Mouse (Mus musculus) adrenal gland, postnatal 10 days (tissue): Measurements from ENCODE around the gene Tprkb. TPM values are rescaled to one million over a fixed set of nuclear protein-coding genes. Genes with fewer than 3 reads are reported as not detected.
"Not testable (repeated sequence)": the region's sequence is repeated elsewhere in the genome, so short reads cannot be mapped to it uniquely, and the experiment has no call there.

Experiments used
- DNase-seq: peaks from one replicate; pipeline ENCODE4 v3.0.0; 2021; ENCODE audit warnings: mixed read lengths
- long read RNA-seq, 2 experiments: library from polyadenylated mRNA; stranded (forward); transcript quantifications; one replicate each; pipeline ENCODE4 v2.0.0; 2021
- total RNA-seq, 2 experiments: library from RNA; stranded (reverse); gene quantifications; 2 replicates each; pipeline ENCODE4 v1.2.3; 2021

Tprkb gene
- 10 to 100 TPM; 36.5 to 48.1 TPM for total RNA-seq
- long read RNA-seq, experiment 1, transcript Tprkb-201 (6 exons, 2,103 nt) = major isoform, 9 of 30 reads
- long read RNA-seq, experiment 1, partial matches to known transcripts = 3 of 30 reads
- long read RNA-seq, experiment 1, other reads (novel, unspliced or antisense) = 14 of 30 reads
- long read RNA-seq, experiment 2, transcript Tprkb-201 (6 exons, 2,103 nt) = major isoform, 14 of 30 reads
- long read RNA-seq, experiment 2, partial matches to known transcripts = 2 of 30 reads
- long read RNA-seq, experiment 2, other reads (novel, unspliced or antisense) = 11 of 30 reads

GRCm38 (mm10) chr6:85911587-85911986, at the start of gene Tprkb:
Gene Tprkb (plus strand): TSS chr6:85911865.
- no peak for DNase-seq

- DNase-seq = peak; percentile 76
These were observed 49.1 kb upstream of the Tprkb start for GRCm38 (mm10) chr6:85862565-85862964.

DNA sequence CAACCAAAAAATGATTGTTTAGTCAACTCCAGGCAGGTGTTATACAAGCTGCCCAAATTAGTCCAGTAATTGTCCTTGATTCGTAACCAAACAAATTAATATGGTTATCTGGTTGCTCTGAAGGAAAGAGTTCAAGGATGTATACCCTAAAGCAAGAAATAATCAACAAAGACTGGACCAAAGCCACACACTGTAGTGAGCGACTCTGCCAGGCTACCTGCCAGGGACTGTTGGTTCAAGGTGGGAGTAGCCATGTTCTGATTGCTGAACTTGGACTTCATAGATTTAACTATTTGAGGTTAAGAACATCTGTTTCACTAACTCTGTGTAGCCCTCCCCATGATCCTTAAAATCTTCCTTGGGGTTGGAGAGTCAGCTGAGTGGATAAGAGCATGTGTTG, 48.5 kb upstream of the Tprkb start:
- DNase-seq = no peak

DNA sequence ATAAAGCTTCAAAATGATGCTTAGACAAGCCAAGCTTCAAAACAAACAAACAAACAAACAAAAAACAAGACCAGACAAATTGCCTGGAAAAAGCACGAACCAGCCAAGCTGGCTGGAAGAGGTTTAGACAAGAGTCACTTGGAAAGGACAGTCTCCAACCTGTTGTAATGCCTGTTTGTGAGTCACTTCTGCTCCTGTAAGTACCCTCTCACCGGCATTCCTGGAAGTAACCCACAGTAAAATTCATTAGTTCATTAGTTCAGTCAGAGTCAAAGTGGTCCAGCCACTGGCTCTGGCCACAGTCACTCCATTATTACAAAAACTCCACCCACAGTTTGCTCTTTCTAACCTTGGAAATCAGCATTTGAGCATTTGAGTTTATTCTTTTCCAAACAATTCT, 47.8 kb upstream of the Tprkb start:
- no peak for DNase-seq

DNA sequence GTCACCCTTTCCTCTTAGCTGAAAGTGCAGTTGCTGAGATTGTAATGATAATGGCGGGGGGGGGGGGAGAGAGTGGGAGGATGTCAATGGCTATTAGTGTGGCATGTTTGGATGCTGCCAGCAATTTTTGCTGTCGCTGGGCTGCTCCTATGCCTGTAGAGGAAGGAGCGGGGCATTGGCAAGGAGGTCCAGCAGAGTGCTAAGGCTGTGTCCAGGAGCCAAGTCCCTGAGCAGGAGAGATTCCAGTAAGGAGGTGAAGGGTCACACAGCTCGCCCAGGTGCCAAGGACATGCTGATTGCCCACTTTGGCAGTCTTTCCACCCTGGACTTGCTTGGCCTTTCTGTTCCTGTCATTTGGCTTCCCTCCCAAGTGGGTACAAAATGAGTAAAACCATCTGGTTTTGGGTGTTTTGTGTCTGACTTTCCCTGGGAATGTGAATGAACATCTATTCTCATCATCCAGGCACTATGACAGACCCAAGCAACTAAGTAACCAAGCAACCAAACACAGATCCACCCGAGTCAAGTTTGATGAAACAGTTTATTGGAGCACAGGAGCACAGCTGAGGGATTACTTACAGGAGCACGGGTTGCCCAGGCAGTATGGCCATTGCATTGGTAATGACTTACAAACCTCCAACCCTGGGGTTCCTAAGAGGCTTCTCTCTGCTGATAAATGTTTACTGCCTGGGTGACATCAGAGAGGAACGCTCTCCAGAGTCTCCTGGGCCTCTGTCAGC, 46.6 kb upstream of the Tprkb start:
- DNase-seq = peak; percentile 48

GRCm38 (mm10) chr6:85866166-85866565, 45.5 kb upstream of the Tprkb start:
- DNase-seq = not testable (repeated sequence)

GRCm38 (mm10) chr6:85866995-85867394, 44.7 kb upstream of the Tprkb start:
- DNase-seq = peak; percentile 45

DNA sequence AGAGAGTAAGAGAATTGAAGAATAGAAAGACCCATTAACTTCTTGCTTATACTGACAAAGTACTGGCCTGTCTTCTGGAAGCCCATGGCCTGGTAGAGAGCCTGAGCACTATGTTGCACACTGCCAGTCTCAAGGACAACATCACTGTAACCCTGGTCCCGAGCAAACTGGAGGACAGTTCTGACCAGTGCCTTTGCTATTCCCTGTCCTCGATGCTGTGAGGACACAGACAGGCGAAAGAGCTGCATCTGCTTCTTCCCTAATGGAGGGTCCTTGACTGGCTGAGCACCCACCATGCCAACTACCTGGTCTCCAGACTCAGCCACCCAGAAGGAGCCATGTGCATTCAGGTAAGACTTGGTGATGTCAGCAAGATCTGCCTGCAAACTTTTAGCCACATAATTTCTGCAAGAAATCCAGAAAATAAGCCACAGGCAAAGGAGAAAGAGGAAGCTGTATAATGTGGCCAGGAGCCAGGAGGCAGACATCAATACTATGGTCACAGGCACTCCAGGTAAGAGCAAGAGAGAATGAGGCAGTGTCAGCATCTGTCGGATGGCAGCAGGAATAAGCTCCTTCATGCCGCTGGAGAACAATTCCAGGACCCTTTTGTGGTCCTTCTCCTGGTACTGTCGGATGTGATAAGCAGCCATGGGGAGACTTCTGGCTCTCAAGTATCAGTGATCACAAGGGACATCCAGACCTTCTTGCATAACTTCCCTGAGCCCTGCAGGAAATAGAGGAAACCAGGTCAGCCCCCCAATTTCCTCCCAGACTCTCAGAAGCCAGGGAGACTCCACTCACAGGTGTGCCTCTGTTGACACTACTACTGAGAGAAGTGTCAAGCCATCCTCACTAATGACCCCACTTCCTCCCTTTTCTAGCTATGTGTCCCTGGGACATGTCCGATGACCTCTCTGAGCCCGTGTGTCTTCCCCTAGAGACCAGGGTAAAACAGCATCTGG, 43.7 kb upstream of the Tprkb start:
- no peak for DNase-seq

GRCm38 (mm10) chr6:85869006-85869405, 42.7 kb upstream of the Tprkb start, which contains the start of gene Nat8f2:
Gene Nat8f2 (minus strand): TSS chr6:85869158.
- DNase-seq = not testable (repeated sequence)

- not testable (repeated sequence) for DNase-seq
These were observed 28.4 kb upstream of the Tprkb start for GRCm38 (mm10) chr6:85883246-85883645.

DNA sequence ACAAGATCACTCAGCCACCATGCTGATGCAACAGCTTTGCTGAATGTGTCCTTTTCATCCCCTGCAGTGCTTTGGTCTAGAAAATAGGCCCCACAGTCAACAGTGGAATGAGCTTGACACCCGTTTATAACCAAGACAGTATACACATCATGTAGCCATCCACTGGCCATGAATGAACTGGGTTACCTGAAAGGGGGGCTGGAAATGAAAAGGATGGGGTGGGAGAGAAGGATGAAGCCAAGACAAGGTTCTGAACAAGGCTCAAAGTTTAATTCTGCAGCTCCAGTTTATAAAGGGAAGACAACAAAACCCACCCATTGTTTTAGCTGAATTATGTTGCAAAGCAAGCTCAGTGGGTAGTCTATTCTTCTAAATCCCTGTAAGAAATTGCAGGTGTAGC, 27.4 kb upstream of the Tprkb start:
- no peak for DNase-seq

GRCm38 (mm10) chr6:85888961-85889360, 22.7 kb upstream of the Tprkb start:
- DNase-seq = no peak

DNA sequence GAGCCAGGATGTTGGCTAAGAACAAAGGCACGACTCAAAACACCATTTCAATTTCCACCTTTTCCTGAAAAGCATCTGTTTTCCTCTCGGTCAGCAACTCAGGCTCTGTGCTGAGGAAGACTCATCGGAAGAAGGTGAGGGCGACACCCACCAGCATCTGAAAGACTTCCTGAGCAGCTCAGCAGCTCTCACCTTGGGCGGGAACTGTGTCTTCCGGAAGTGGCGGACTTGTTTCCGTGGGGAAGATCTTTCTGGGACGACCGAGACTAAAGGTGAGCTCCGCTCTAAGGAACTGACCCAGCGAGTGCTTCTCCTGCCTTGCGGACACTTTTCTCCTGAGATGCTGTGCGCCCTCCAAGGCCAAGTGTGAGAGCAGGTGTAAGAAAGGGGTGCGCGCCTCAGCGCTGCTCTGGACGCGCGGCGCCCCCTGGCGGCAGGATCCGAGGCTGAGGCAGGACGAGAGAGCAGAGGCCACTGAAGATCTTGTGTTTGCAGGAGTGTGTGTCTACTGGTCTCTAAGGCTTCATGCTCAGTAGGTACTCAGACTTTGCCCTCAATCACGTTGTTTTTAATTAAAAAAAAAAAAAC, 16.5 kb upstream of the Tprkb start:
- DNase-seq = peak; percentile 35

DNA sequence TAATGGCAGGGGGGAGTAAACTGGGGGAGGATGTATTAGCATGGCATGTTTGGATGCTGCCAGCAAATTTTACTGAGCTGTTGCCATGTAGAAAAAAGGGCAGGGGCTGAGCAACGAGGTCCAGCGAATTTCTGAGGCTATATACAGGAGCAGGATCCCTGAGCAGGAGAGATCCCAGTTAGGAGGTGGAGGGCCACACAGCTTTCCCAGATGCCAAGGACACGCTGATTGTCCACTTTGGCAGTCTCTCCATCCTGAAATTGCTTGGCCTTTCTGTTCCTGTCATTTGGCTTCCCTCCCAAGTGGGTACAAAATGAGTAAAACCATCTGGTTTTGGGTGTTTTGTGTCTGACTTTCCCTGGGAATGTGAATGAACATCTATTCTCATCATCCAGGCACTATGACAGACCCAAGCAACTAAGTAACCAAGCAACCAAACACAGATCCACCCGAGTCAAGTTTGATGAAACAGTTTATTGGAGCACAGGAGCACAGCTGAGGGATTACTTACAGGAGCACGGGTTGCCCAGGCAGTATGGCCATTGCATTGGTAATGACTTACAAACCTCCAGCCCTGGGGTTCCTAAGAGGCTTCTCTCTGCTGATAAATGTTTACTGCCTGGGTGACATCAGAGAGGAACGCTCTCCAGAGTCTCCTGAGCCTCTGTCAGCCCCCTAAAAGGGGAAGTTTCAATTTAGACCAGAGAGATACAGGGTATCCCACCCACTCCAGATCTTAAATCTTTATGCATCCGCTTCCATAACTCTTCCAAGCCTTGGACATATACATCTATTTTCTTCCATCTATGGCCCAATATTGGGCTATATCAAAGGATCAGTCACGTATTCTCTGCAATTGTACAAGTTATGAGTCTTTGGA, 12.8 kb upstream of the Tprkb start:
- peak; percentile 31 for DNase-seq

GRCm38 (mm10) chr6:85902303-85902702, 9.4 kb upstream of the Tprkb start:
- DNase-seq = no peak

GRCm38 (mm10) chr6:85904642-85905061, 7.0 kb upstream of the Tprkb start, which contains the start of gene Nat8f4:
Gene Nat8f4 (minus strand): TSS chr6:85904884.
- peak; percentile 89 for DNase-seq

- DNase-seq = peak; percentile 75
These were observed 4.7 kb upstream of the Tprkb start for GRCm38 (mm10) chr6:85906911-85907351.

GRCm38 (mm10) chr6:85908341-85908740, 3.3 kb upstream of the Tprkb start:
- no peak for DNase-seq

DNA sequence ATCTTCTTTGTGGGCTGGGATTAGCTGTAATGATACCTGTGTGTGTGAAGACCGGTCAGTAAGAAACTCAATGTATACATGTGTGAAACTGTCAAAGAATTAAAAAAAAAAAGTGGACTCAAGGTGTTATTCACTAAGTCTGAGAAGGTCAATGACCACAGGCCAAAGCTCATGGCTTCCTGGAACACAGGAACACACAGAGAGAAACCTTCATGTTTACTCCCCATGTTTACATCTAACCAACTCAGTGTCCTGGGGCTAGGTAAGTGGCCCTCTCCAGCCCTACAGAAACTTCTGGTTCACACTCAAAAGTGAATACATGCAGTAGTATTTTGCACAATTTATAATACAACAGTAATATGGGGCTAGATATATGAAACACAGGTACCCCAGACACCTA, 2.0 kb upstream of the Tprkb start:
- no peak for DNase-seq

DNA sequence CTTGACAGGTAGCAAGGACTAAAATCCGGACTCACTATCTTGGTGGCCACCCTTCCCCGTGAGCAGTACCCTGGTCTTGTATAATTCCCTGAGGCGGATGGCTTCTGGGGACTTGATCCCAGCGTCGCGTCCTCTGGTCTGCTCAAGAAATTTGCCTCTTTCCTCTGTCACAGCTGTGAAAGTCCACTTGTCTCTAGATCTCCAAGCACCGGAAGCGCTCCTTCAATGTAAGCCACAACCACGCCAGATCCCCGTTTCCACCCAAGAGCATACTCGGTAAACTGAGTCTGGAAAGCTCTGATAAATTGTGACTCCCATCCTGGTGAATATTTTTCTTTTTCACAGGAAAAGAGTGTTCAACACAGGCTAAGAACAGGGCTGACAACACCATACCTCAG, 3.5 kb downstream of the Tprkb start:
- peak; percentile 38 for DNase-seq
